Mouse (Mus musculus): Measurements from ENCODE around the gene Prps1.

- TF ChIP-seq POLR2A (IDR thresholded peaks at IDR 0.05; ENCODE audit: borderline replicate concordance, extremely low read depth, low read depth, low read length) (no peak), CTCF (IDR thresholded peaks at IDR 0.05; ENCODE audit: insufficient read depth, low read length) (no peak)
These were observed 10.9 kb upstream of the Prps1 start for GRCm38 (mm10) chrX:140445551-140445950.
